Mouse (Mus musculus) lung, postnatal 0 days (tissue): ENCODE results near the gene Rarg.

ENCODE experiments used
- CTCF ChIP-seq: IDR thresholded peaks from 2 replicates; pipeline ENCODE4 v1.5.1; 2016; ENCODE audit warnings: antibody characterized with exemption, mild to moderate bottlenecking
- EP300 ChIP-seq: IDR thresholded peaks from 2 replicates; pipeline ENCODE4 v1.6.1; 2016; ENCODE audit warnings: antibody characterized with exemption, mild to moderate bottlenecking, control low read depth

GRCm38 (mm10) chr15:102195373-102195772 is 61.9 kb downstream of the Rarg start:
- TF ChIP-seq CTCF, result no peak
- TF ChIP-seq EP300, result no peak
